Mouse (Mus musculus): ENCODE results near the gene Krtap1-3.

GRCm38 (mm10) chr11:99637086-99637485 lies 45.9 kb upstream of the Krtap1-3 start:
- TF ChIP-seq CTCF (IDR thresholded peaks at IDR 0.05; ENCODE audit: low read depth) (no peak), EP300 (optimal IDR thresholded peaks at IDR 0.05) (no peak)
